Mouse (Mus musculus) left cerebral cortex, postnatal 10 days (tissue): ENCODE measurements around the gene Snapc3. TPM values are rescaled to one million over a fixed set of nuclear protein-coding genes. Genes with fewer than 3 reads are reported as not detected.
"Not testable (repeated sequence)": the region's sequence is repeated elsewhere in the genome, so short reads cannot be mapped to it uniquely, and the experiment has no call there.

Experiments used
- DNase-seq, 2 experiments: peaks; one replicate each; pipeline ENCODE4 v3.0.0; 2021 to 2022; ENCODE audit warnings: low spot score in 2 of 2, mixed read lengths in 1 of 2; ENCODE audit errors: extremely low spot score in 1 of 2
- intact Hi-C: fragments of 180-260 bp; cut with DNase I; formaldehyde crosslinking; loops from one replicate; pipeline ENCODE4 v1.15.1; 2025
- total RNA-seq, 2 experiments: library from RNA; stranded (reverse); gene quantifications; 2 replicates each; pipeline ENCODE4 v1.2.3; 2021

Gene Snapc3
- total RNA-seq, 2 experiments from 2014 or later: 39.9 to 42.6 TPM

GRCm38 (mm10) chr4:83485250-83485649, 67.7 kb downstream of the Snapc3 start:
- intact Hi-C loops: loop anchor here (5.0 kb wide), 1 partner anchor 82 kb away; no protein-coding TSS in a partner anchor
- no peak for DNase-seq

GRCm38 (mm10) chr4:83485735-83486116, 68.2 kb downstream of the Snapc3 start:
- intact Hi-C loops: loop anchor here (5.0 kb wide), 1 partner anchor 82 kb away; no protein-coding TSS in a partner anchor
- peak; percentile 76 to 95 for DNase-seq

GRCm38 (mm10) chr4:83486117-83486901, 68.8 kb downstream of the Snapc3 start, which contains the start of gene Psip1:
Gene Psip1, minus strand, starts transcription at chr4:83486459.
- intact Hi-C loops: loop anchor here (5.0 kb wide), 1 partner anchor 81 kb away; no protein-coding TSS in a partner anchor
- peak; percentile 82 to 91 for DNase-seq

GRCm38 (mm10) chr4:83489121-83489520, 71.6 kb downstream of the Snapc3 start:
- intact Hi-C loops: loop anchor here (5.0 kb wide), 1 partner anchor 78 kb away; no protein-coding TSS in a partner anchor
- no peak for DNase-seq

GRCm38 (mm10) chr4:83493112-83493511, 75.6 kb downstream of the Snapc3 start:
- DNase-seq: no peak
- intact Hi-C loops: no loop called here

GRCm38 (mm10) chr4:83497013-83497412, 79.5 kb downstream of the Snapc3 start:
- DNase-seq, intact Hi-C loops: not testable (repeated sequence)

- intact Hi-C loops: no loop called here
- DNase-seq: peak; percentile 28 to 31
These were observed 82.9 kb downstream of the Snapc3 start for GRCm38 (mm10) chr4:83500154-83501036.

- intact Hi-C loops: no loop called here
- DNase-seq: no peak
These were observed 83.5 kb downstream of the Snapc3 start for GRCm38 (mm10) chr4:83501037-83501430.

GRCm38 (mm10) chr4:83509600-83509999, 92.1 kb downstream of the Snapc3 start:
- DNase-seq: no peak
- intact Hi-C loops: no loop called here

- no peak for DNase-seq
- intact Hi-C loops: no loop called here
These were observed 93.6 kb downstream of the Snapc3 start for GRCm38 (mm10) chr4:83511083-83511482.

GRCm38 (mm10) chr4:83512217-83512616, 94.7 kb downstream of the Snapc3 start:
- intact Hi-C loops: no loop called here
- no peak for DNase-seq

GRCm38 (mm10) chr4:83512644-83513043, 95.1 kb downstream of the Snapc3 start:
- intact Hi-C loops: no loop called here

GRCm38 (mm10) chr4:83514183-83514582, 96.7 kb downstream of the Snapc3 start:
- no peak for DNase-seq
- intact Hi-C loops: no loop called here

More at GRCm38 (mm10) chr4:83512644-83513043, 95.1 kb downstream of the Snapc3 start:
- no peak for DNase-seq

- intact Hi-C loops: no loop called here
- peak in 1 of 2 experiments; percentile 35 for DNase-seq
These were observed 97.6 kb downstream of the Snapc3 start for GRCm38 (mm10) chr4:83514976-83515669.

GRCm38 (mm10) chr4:83516144-83516543, 98.6 kb downstream of the Snapc3 start:
- intact Hi-C loops, DNase-seq: not testable (repeated sequence)
